In genomic region chr11:69088856-69089615, GRCm38 (mm10) we compare ENCODE assay signal across 8 mouse cellular contexts. TPM values are rescaled to one million over a fixed set of nuclear protein-coding genes. Genes with fewer than 3 reads are reported as not detected.
DNase-seq lines count a peak whose midpoint lies in the region; ATAC-seq and TF ChIP-seq lines count a peak whose summit lies in the region.

No protein-coding gene starts in this region.

- H3K4me1 ChIP-seq in kidney, postnatal 0 days (replicated peaks; ENCODE audit: insufficient read depth, low read length) = peaks cover 12% of the 10 kb centered on the region
- H3K4me1 ChIP-seq in G1E (ENCODE audit: insufficient read depth, low read depth, low read length) = peaks cover 62% of the 10 kb centered on the region
- H3K4me1 ChIP-seq in forebrain, embryonic 10.5 days = peaks cover 45% of the 10 kb centered on the region
- peaks cover 13% of the 10 kb centered on the region for H3K4me1 ChIP-seq in limb, embryonic 11.5 days (ENCODE audit: control insufficient read depth, insufficient read depth, low read length)
- H3K4me1 ChIP-seq in neural tube, embryonic 12.5 days = peaks cover 34% of the 10 kb centered on the region

- H3K4me2 ChIP-seq in kidney, postnatal 0 days (ENCODE audit: low read length) = peak overlapping the region; percentile 95
- H3K4me2 ChIP-seq in limb, embryonic 11.5 days (ENCODE audit: low read depth, severe bottlenecking) = peak overlapping the region; percentile 92
- peak overlapping the region; percentile 96 for H3K4me2 ChIP-seq in neural tube, embryonic 12.5 days (replicated peaks)

- H3K27me3 ChIP-seq in kidney, postnatal 0 days (ENCODE audit: insufficient read depth, low read length) = no peaks in the 10 kb centered on the region
- 0 out of 2 replicates have a peak, but pooled peaks cover 4% of the 10 kb centered on the region for H3K27me3 ChIP-seq in G1E (ENCODE audit: insufficient read depth, low read length)
- no peaks in the 10 kb centered on the region for H3K27me3 ChIP-seq in forebrain, embryonic 10.5 days (ENCODE audit: poor library complexity, severe bottlenecking)
- no peaks in the 10 kb centered on the region for H3K27me3 ChIP-seq in limb, embryonic 11.5 days (ENCODE audit: control insufficient read depth, insufficient read depth, low read length)
- no peaks in the 10 kb centered on the region for H3K27me3 ChIP-seq in neural tube, embryonic 12.5 days (replicated peaks)

- peak overlapping the region; percentile 100 for H3K9ac ChIP-seq in kidney, postnatal 0 days (ENCODE audit: low read depth, low read length)
- H3K9ac ChIP-seq in limb, embryonic 11.5 days (ENCODE audit: low read length) = peak overlapping the region; percentile 98
- H3K9ac ChIP-seq in neural tube, embryonic 12.5 days = peak overlapping the region; percentile 100

- H3K4me3 ChIP-seq in kidney, postnatal 0 days (replicated peaks; ENCODE audit: low read depth, low read length) = peak overlapping the region; percentile 100
- H3K4me3 ChIP-seq in G1E (ENCODE audit: low read depth, low read length) = peak overlapping the region; percentile 95
- peak overlapping the region; percentile 98 for H3K4me3 ChIP-seq in forebrain, embryonic 10.5 days
- peak overlapping the region; percentile 100 for H3K4me3 ChIP-seq in limb, embryonic 11.5 days (ENCODE audit: low read depth, low read length)
- H3K4me3 ChIP-seq in neural tube, embryonic 12.5 days = peak overlapping the region; percentile 97

- H3K27ac ChIP-seq in kidney, postnatal 0 days = peak overlapping the region; percentile 98
- H3K27ac ChIP-seq in forebrain, embryonic 10.5 days = peak overlapping the region; percentile 98
- H3K27ac ChIP-seq in limb, embryonic 11.5 days (replicated peaks; ENCODE audit: low read depth, low read length) = peak overlapping the region; percentile 72
- H3K27ac ChIP-seq in neural tube, embryonic 12.5 days = peak overlapping the region; percentile 91

- no peaks in the 10 kb centered on the region for H3K9me3 ChIP-seq in kidney, postnatal 0 days (replicated peaks; ENCODE audit: low read length)
- no peaks in the 10 kb centered on the region for H3K9me3 ChIP-seq in G1E (replicated peaks)
- no peaks in the 10 kb centered on the region for H3K9me3 ChIP-seq in forebrain, embryonic 10.5 days
- no peaks in the 10 kb centered on the region for H3K9me3 ChIP-seq in limb, embryonic 11.5 days (ENCODE audit: control insufficient read depth, low read length)
- H3K9me3 ChIP-seq in neural tube, embryonic 12.5 days = no peaks in the 10 kb centered on the region

- peak; percentile 6; the same call in 1 of the 2 replicates for ATAC-seq in kidney, postnatal 0 days (replicated peaks; ENCODE audit: low FRiP score, low read depth)
- no peak for ATAC-seq in G1E (ENCODE audit: extremely low read depth, insufficient number of reproducible peaks, low FRiP score, poor library complexity, severe bottlenecking)
- ATAC-seq in limb, embryonic 11.5 days (ENCODE audit: insufficient number of reproducible peaks, low FRiP score, low TSS enrichment, low read depth) = 0 out of 2 replicates have a peak, but pooled peaks have one; percentile 26
- peak; percentile 26 for ATAC-seq in neural tube, embryonic 12.5 days (ENCODE audit: low FRiP score, low read depth)
- no peak for ATAC-seq in frontal cortex, adult (ENCODE audit: low TSS enrichment)

- peak; percentile 44 for DNase-seq in kidney, postnatal 0 days (ENCODE audit: low spot score)
- DNase-seq in kidney, adult 11 months = no peak
- DNase-seq in G1E (ENCODE audit: low spot score) = no peak
- DNase-seq in forebrain, embryonic 10.5 days (ENCODE audit: extremely low spot score, low spot score) = no peak
- no peak for DNase-seq in limb, embryonic 11.5 days (ENCODE audit: low spot score)
- no peak for DNase-seq in embryo, embryonic 10 days (ENCODE audit: low spot score)

- WGBS in kidney, postnatal 0 days = 11% methylated on average over 25 of the region's 25 CpGs
- WGBS in forebrain, embryonic 10.5 days = 12% methylated on average over 25 of the region's 25 CpGs
- WGBS in limb, embryonic 11.5 days = 12% methylated on average over 25 of the region's 25 CpGs
- WGBS in neural tube, embryonic 12.5 days = 12% methylated on average over 25 of the region's 25 CpGs

- H3K36me3 ChIP-seq in kidney, postnatal 0 days (ENCODE audit: insufficient read depth, low read length) = peaks cover 15% of the 10 kb centered on the region; the same call in 1 of the 2 replicates
- H3K36me3 ChIP-seq in G1E (replicated peaks) = peaks cover 39% of the 10 kb centered on the region
- H3K36me3 ChIP-seq in forebrain, embryonic 10.5 days (replicated peaks) = peaks cover 33% of the 10 kb centered on the region
- peaks cover 8% of the 10 kb centered on the region for H3K36me3 ChIP-seq in limb, embryonic 11.5 days (ENCODE audit: control insufficient read depth, insufficient read depth, low read length)
- H3K36me3 ChIP-seq in neural tube, embryonic 12.5 days = peaks cover 17% of the 10 kb centered on the region

- no peak for TF ChIP-seq CTCF in kidney, postnatal 0 days (IDR thresholded peaks at IDR 0.05; ENCODE audit: low read depth)
- no peak for TF ChIP-seq CTCF in G1E (IDR thresholded peaks at IDR 0.05; ENCODE audit: low read depth, low read length)

RNA-seq across cellular contexts. Expression of gene Vamp2, which starts 0.7 kb away (rescaled TPM):
- polyA plus RNA-seq in kidney, postnatal 0 days (2015; fragmentation: Nextera tagmentation; extraction: Ambion mirVana) = 66.7 and 67.7 TPM in 2 replicates
- total RNA-seq in G1E (2014; fragmentation: Nextera tagmentation) (98.4 and 104 TPM in 2 replicates), G1E (2017) (4.4 and 5.8 TPM in 2 replicates)
- polyA plus RNA-seq in G1E (2012) = 31.8 and 32.8 TPM in 2 replicates
- 51.3 and 57.6 TPM in 2 replicates for polyA plus RNA-seq in forebrain, embryonic 10.5 days (2016; fragmentation: Nextera tagmentation; extraction: Ambion mirVana)
- 64.2 and 73.3 TPM in 2 replicates for polyA plus RNA-seq in limb, embryonic 11.5 days (2014; fragmentation: Nextera tagmentation; extraction: Ambion mirVana)
- polyA plus RNA-seq in neural tube, embryonic 12.5 days (2016; fragmentation: Nextera tagmentation; extraction: Ambion mirVana) = 149 and 174 TPM in 2 replicates

RNA-seq across cellular contexts. Expression of gene Per1, which starts 6.0 kb away (rescaled TPM):
- 7.4 and 9.9 TPM in 2 replicates for polyA plus RNA-seq in kidney, postnatal 0 days (2015; fragmentation: Nextera tagmentation; extraction: Ambion mirVana)
- total RNA-seq in G1E (2014; fragmentation: Nextera tagmentation) (55.2 and 55.5 TPM in 2 replicates), G1E (2017) (8.9 TPM in 2 replicates)
- polyA plus RNA-seq in G1E (2012) = 40.6 TPM in 2 replicates
- polyA plus RNA-seq in forebrain, embryonic 10.5 days (2016; fragmentation: Nextera tagmentation; extraction: Ambion mirVana) = 7.3 and 9.0 TPM in 2 replicates
- polyA plus RNA-seq in limb, embryonic 11.5 days (2014; fragmentation: Nextera tagmentation; extraction: Ambion mirVana) = 8.0 and 9.1 TPM in 2 replicates
- 7.4 and 9.0 TPM in 2 replicates for polyA plus RNA-seq in neural tube, embryonic 12.5 days (2016; fragmentation: Nextera tagmentation; extraction: Ambion mirVana)

RNA-seq across cellular contexts. Expression of gene Tmem107, which starts 18.4 kb away (rescaled TPM):
- polyA plus RNA-seq in kidney, postnatal 0 days (2015; fragmentation: Nextera tagmentation; extraction: Ambion mirVana) = 60.8 and 61.3 TPM in 2 replicates
- total RNA-seq in G1E (2014; fragmentation: Nextera tagmentation) (28.3 and 38.2 TPM in 2 replicates), G1E (2017) (17.2 and 34.2 TPM in 2 replicates)
- 70.8 and 77.9 TPM in 2 replicates for polyA plus RNA-seq in G1E (2012)
- polyA plus RNA-seq in forebrain, embryonic 10.5 days (2016; fragmentation: Nextera tagmentation; extraction: Ambion mirVana) = 60.8 and 61.0 TPM in 2 replicates
- 34.6 and 36.7 TPM in 2 replicates for polyA plus RNA-seq in limb, embryonic 11.5 days (2014; fragmentation: Nextera tagmentation; extraction: Ambion mirVana)
- polyA plus RNA-seq in neural tube, embryonic 12.5 days (2016; fragmentation: Nextera tagmentation; extraction: Ambion mirVana) = 36.1 and 39.8 TPM in 2 replicates

RNA-seq across cellular contexts. Expression of gene Borcs6, which starts 29.5 kb away (rescaled TPM):
- 11.9 and 13.3 TPM in 2 replicates for polyA plus RNA-seq in kidney, postnatal 0 days (2015; fragmentation: Nextera tagmentation; extraction: Ambion mirVana)
- 5.3 and 6.4 TPM in 2 replicates for total RNA-seq in G1E (2014; fragmentation: Nextera tagmentation)
- 6.1 and 8.2 TPM in 2 replicates for total RNA-seq in G1E (2017)
- polyA plus RNA-seq in G1E (2012) = 25.9 and 37.4 TPM in 2 replicates
- 3.8 and 4.1 TPM in 2 replicates for polyA plus RNA-seq in forebrain, embryonic 10.5 days (2016; fragmentation: Nextera tagmentation; extraction: Ambion mirVana)
- polyA plus RNA-seq in limb, embryonic 11.5 days (2014; fragmentation: Nextera tagmentation; extraction: Ambion mirVana) = 6.2 and 7.0 TPM in 2 replicates
- 17.9 and 18.9 TPM in 2 replicates for polyA plus RNA-seq in neural tube, embryonic 12.5 days (2016; fragmentation: Nextera tagmentation; extraction: Ambion mirVana)

RNA-seq across cellular contexts. Expression of gene Hes7, which starts 31.2 kb away (rescaled TPM):
- 0.42 and 0.50 TPM in 2 replicates for polyA plus RNA-seq in kidney, postnatal 0 days (2015; fragmentation: Nextera tagmentation; extraction: Ambion mirVana)
- 0.53 TPM in 1 of 2 replicates, not detected in the other for total RNA-seq in G1E (2014; fragmentation: Nextera tagmentation)
- 0.22 TPM in 1 of 2 replicates, not detected in the other for total RNA-seq in G1E (2017)
- polyA plus RNA-seq in G1E (2012) = 1.2 and 2.0 TPM in 2 replicates
- 0.16 and 0.17 TPM in 2 replicates for polyA plus RNA-seq in forebrain, embryonic 10.5 days (2016; fragmentation: Nextera tagmentation; extraction: Ambion mirVana)
- polyA plus RNA-seq in limb, embryonic 11.5 days (2014; fragmentation: Nextera tagmentation; extraction: Ambion mirVana) = 0.54 and 0.65 TPM in 2 replicates
- polyA plus RNA-seq in neural tube, embryonic 12.5 days (2016; fragmentation: Nextera tagmentation; extraction: Ambion mirVana) = 0.28 TPM in 2 replicates

Comparison
In these comparisons a context has a peak if more than half of its experiments do, and no peak if none do; other contexts are left out.
1. ATAC-seq: peak in kidney, postnatal 0 days (single experiment), limb, embryonic 11.5 days (single experiment) and neural tube, embryonic 12.5 days (single experiment); none in G1E (single experiment) and frontal cortex, adult (single experiment).
2. Peak in every context shown above with its lines, with median percentiles within 50 percentile points of each other: H3K27ac ChIP-seq, H3K4me2 ChIP-seq, H3K4me3 ChIP-seq and H3K9ac ChIP-seq.